Mouse (Mus musculus) forebrain, embryonic 14.5 days (tissue): ENCODE data around the gene Camkmt. TPM values are rescaled to one million over a fixed set of nuclear protein-coding genes. Genes with fewer than 3 reads are reported as not detected.
A peak's percentile ranks its signal among the peaks of the same experiment; 100 is the strongest.

Experiments used
- ATAC-seq: fragments of 200-750 bp; cut with Nextera tagmentation; 2 replicates; pipeline ENCODE4 v1.8.0; 2017; ENCODE audit warnings: mild to moderate bottlenecking, moderate library complexity
- DNase-seq: peaks from one replicate; pipeline ENCODE4 v3.0.0-alpha.2; 2015; ENCODE audit warnings: low spot score
- H3K27ac ChIP-seq: fragments of 300-500 bp; sonication (generic); 2 replicates; pipeline ENCODE4 v1.5.1; 2014; ENCODE audit warnings: low read depth, mild to moderate bottlenecking, control low read depth, low read length, moderate library complexity
- H3K27me3 ChIP-seq: fragments of 300-500 bp; sonication (generic); replicated peaks from 2 replicates; pipeline ENCODE4 v1.6.1; 2014; ENCODE audit warnings: low read length, control low read depth, mixed read lengths; ENCODE audit not compliant: control insufficient read depth, insufficient read depth
- H3K36me3 ChIP-seq: fragments of 300-500 bp; sonication (generic); 2 replicates; pipeline ENCODE4 v1.6.1; 2014; ENCODE audit warnings: low read length, control low read depth; ENCODE audit not compliant: control insufficient read depth, insufficient read depth
- H3K4me1 ChIP-seq: fragments of 300-500 bp; sonication (generic); 2 replicates; pipeline ENCODE4 v1.6.1; 2014; ENCODE audit warnings: antibody characterized with exemption, low read length, control low read depth; ENCODE audit not compliant: control insufficient read depth, insufficient read depth
- H3K4me2 ChIP-seq: fragments of 300-500 bp; sonication (generic); 2 replicates; pipeline ENCODE4 v1.6.1; 2014; ENCODE audit warnings: mild to moderate bottlenecking, control low read depth, low read length
- H3K4me3 ChIP-seq: fragments of 300-500 bp; sonication (generic); 2 replicates; pipeline ENCODE4 v1.5.1; 2014; ENCODE audit warnings: low read depth, low read length, control low read depth
- H3K9ac ChIP-seq: fragments of 300-500 bp; sonication (generic); 2 replicates; pipeline ENCODE4 v1.6.1; 2014; ENCODE audit warnings: mild to moderate bottlenecking, low read length, control low read depth, moderate library complexity
- H3K9me3 ChIP-seq: fragments of 300-500 bp; sonication (generic); replicated peaks from 2 replicates; pipeline ENCODE4 v1.6.1; 2016; ENCODE audit warnings: low read length, control low read depth, mixed read lengths; ENCODE audit not compliant: control insufficient read depth
- WGBS: fragments of 180-500 bp; shearing (Covaris S2); extraction: QIAGEN DNeasy Blood & Tissue Kit; methylation state at CpG from one replicate; pipeline ENCODE4 v1.1.7; 2014; 5-methylcytosine and 5-hydroxymethylcytosine counted together
- polyA plus RNA-seq: library from polyadenylated mRNA; unstranded; fragments of >200 nt; fragmentation: Nextera tagmentation; extraction: Ambion mirVana; gene quantifications from 2 replicates; pipeline ENCODE4 v1.2.1, GENCODE M21; 2014

Gene Camkmt
- polyA plus RNA-seq, 1 experiment from 2014 or later = 15.9 TPM

- Histone ChIP-seq H3K36me3 (no peaks in the 10 kb centered on the region), H3K9me3 (no peaks in the 10 kb centered on the region), H3K27me3 (no peaks in the 10 kb centered on the region), H3K4me2 (no peak overlapping the region), H3K4me3 (no peak overlapping the region), H3K27ac (no peak overlapping the region), H3K9ac (no peak overlapping the region), H3K4me1 (no peaks in the 10 kb centered on the region)
- DNase-seq (no peak), ATAC-seq (no peak)
- WGBS = 87% methylated on average over 15 of the region's 15 CpGs
These were observed 108.4 kb downstream of the Camkmt start for GRCm38 (mm10) chr17:85198781-85199180.

- Histone ChIP-seq H3K9me3 (no peaks in the 10 kb centered on the region), H3K36me3 (no peaks in the 10 kb centered on the region), H3K27me3 (no peaks in the 10 kb centered on the region), H3K4me3 (no peak overlapping the region), H3K4me2 (no peak overlapping the region), H3K9ac (no peak overlapping the region), H3K27ac (no peak overlapping the region), H3K4me1 (no peaks in the 10 kb centered on the region)
- DNase-seq (no peak), ATAC-seq (no peak)
- WGBS = 88% methylated on average over 11 of the region's 11 CpGs
These were observed 109.0 kb downstream of the Camkmt start for GRCm38 (mm10) chr17:85199321-85199720.

- WGBS = 85% methylated on average over 5 of the region's 5 CpGs
- Histone ChIP-seq H3K27ac (no peak overlapping the region), H3K36me3 (no peaks in the 10 kb centered on the region), H3K4me3 (no peak overlapping the region), H3K4me2 (no peak overlapping the region), H3K9ac (no peak overlapping the region), H3K9me3 (peaks cover 4% of the 10 kb centered on the region; the same call in 1 of the 2 replicates), H3K4me1 (no peaks in the 10 kb centered on the region), H3K27me3 (no peaks in the 10 kb centered on the region)
- DNase-seq (no peak), ATAC-seq (no peak)
These were observed 127.7 kb downstream of the Camkmt start for GRCm38 (mm10) chr17:85218054-85218453.

GRCm38 (mm10) chr17:85242109-85242508, 151.8 kb downstream of the Camkmt start:
- Histone ChIP-seq H3K4me3 (no peak overlapping the region), H3K27ac (no peak overlapping the region), H3K9ac (no peak overlapping the region), H3K4me1 (no peaks in the 10 kb centered on the region), H3K27me3 (no peaks in the 10 kb centered on the region), H3K9me3 (no peaks in the 10 kb centered on the region), H3K36me3 (no peaks in the 10 kb centered on the region), H3K4me2 (no peak overlapping the region)
- 89% methylated on average over 7 of the region's 7 CpGs for WGBS
- DNase-seq (no peak), ATAC-seq (no peak)

- H3K9ac ChIP-seq = no peak overlapping the region
- no peaks in the 10 kb centered on the region for H3K4me1 ChIP-seq
- H3K4me3 ChIP-seq = no peak overlapping the region
- DNase-seq (no peak), ATAC-seq (no peak)
- WGBS = 70% methylated on average over 5 of the region's 5 CpGs
- H3K36me3 ChIP-seq = no peaks in the 10 kb centered on the region
- H3K27me3 ChIP-seq = no peaks in the 10 kb centered on the region
- H3K9me3 ChIP-seq = no peaks in the 10 kb centered on the region
- no peak overlapping the region for H3K27ac ChIP-seq
- no peak overlapping the region for H3K4me2 ChIP-seq
These were observed 158.6 kb downstream of the Camkmt start for GRCm38 (mm10) chr17:85248962-85249361.

GRCm38 (mm10) chr17:85249744-85250143, 159.4 kb downstream of the Camkmt start:
- Histone ChIP-seq H3K4me1 (no peaks in the 10 kb centered on the region), H3K4me3 (no peak overlapping the region), H3K36me3 (no peaks in the 10 kb centered on the region), H3K27ac (no peak overlapping the region), H3K27me3 (no peaks in the 10 kb centered on the region), H3K9ac (no peak overlapping the region), H3K4me2 (no peak overlapping the region), H3K9me3 (no peaks in the 10 kb centered on the region)
- 44% methylated on average over 7 of the region's 7 CpGs for WGBS
- no peak for DNase-seq
- no peak for ATAC-seq

- Histone ChIP-seq H3K36me3 (no peaks in the 10 kb centered on the region), H3K9me3 (no peaks in the 10 kb centered on the region), H3K27ac (peak overlapping the region; percentile 33; the same call in 1 of the 2 replicates), H3K4me2 (peak overlapping the region; percentile 36), H3K4me3 (0 out of 2 replicates have a peak overlapping the region, but pooled peaks have one; percentile 8), H3K9ac (peak overlapping the region; percentile 17; the same call in 1 of the 2 replicates), H3K27me3 (no peaks in the 10 kb centered on the region), H3K4me1 (peaks cover 9% of the 10 kb centered on the region)
- WGBS = 2% methylated on average over 9 of the region's 9 CpGs
- DNase-seq = peak; percentile 54
- ATAC-seq = peak; percentile 55; the same call in 1 of the 2 replicates
These were observed 166.6 kb downstream of the Camkmt start for GRCm38 (mm10) chr17:85256930-85257329.

GRCm38 (mm10) chr17:85257348-85257747, 167.0 kb downstream of the Camkmt start:
- DNase-seq = no peak
- ATAC-seq = no peak
- 12% methylated on average over 11 of the region's 11 CpGs for WGBS
- H3K9ac ChIP-seq = peak overlapping the region; percentile 17; the same call in 1 of the 2 replicates
- H3K27ac ChIP-seq = no peak overlapping the region
- H3K4me1 ChIP-seq = peaks cover 9% of the 10 kb centered on the region
- no peaks in the 10 kb centered on the region for H3K36me3 ChIP-seq
- H3K9me3 ChIP-seq = no peaks in the 10 kb centered on the region
- peak overlapping the region; percentile 36 for H3K4me2 ChIP-seq
- 0 out of 2 replicates have a peak overlapping the region, but pooled peaks have one; percentile 8 for H3K4me3 ChIP-seq
- no peaks in the 10 kb centered on the region for H3K27me3 ChIP-seq

- ATAC-seq (no peak), DNase-seq (no peak)
- H3K9ac ChIP-seq = no peak overlapping the region; the same call in 1 of the 2 replicates
These were observed 168.5 kb downstream of the Camkmt start for GRCm38 (mm10) chr17:85258703-85259341.

More at GRCm38 (mm10) chr17:85258703-85259341, 168.5 kb downstream of the Camkmt start:
- Histone ChIP-seq H3K27me3 (no peaks in the 10 kb centered on the region), H3K4me3 (no peak overlapping the region), H3K4me2 (no peak overlapping the region), H3K9me3 (no peaks in the 10 kb centered on the region), H3K4me1 (peaks cover 9% of the 10 kb centered on the region), H3K36me3 (no peaks in the 10 kb centered on the region), H3K27ac (no peak overlapping the region)
- 85% methylated on average over 13 of the region's 13 CpGs for WGBS
